Mouse (Mus musculus) intestine, embryonic 14.5 days (tissue): ENCODE measurements around the gene Cbx4. TPM values are rescaled to one million over a fixed set of nuclear protein-coding genes. Genes with fewer than 3 reads are reported as not detected.

Experiments used
- ATAC-seq: fragments of 200-750 bp; cut with Nextera tagmentation; replicated peaks from 2 replicates; pipeline ENCODE4 v1.8.0; 2017; ENCODE audit warnings: low read depth, moderate number of reproducible peaks, moderate TSS enrichment, moderate library complexity; ENCODE audit not compliant: low FRiP score, low TSS enrichment
- DNase-seq: peaks from one replicate; pipeline ENCODE4 v3.0.0-alpha.2; 2018; ENCODE audit warnings: low spot score
- H3K27ac ChIP-seq: fragments of 300-500 bp; sonication (generic); 2 replicates; pipeline ENCODE4 v1.5.1; 2014; ENCODE audit warnings: low read depth, mild to moderate bottlenecking, control low read depth
- H3K27me3 ChIP-seq: fragments of 300-500 bp; sonication (generic); replicated peaks from 2 replicates; pipeline ENCODE4 v1.6.1; 2014; ENCODE audit warnings: low read length, control low read depth; ENCODE audit not compliant: control insufficient read depth, insufficient read depth
- H3K36me3 ChIP-seq: fragments of 300-500 bp; sonication (generic); 2 replicates; pipeline ENCODE4 v1.6.1; 2014; ENCODE audit warnings: low read length, control low read depth; ENCODE audit not compliant: control insufficient read depth, insufficient read depth
- H3K4me1 ChIP-seq: fragments of 300-500 bp; sonication (generic); replicated peaks from 2 replicates; pipeline ENCODE4 v1.6.1; 2014; ENCODE audit warnings: low read length, control low read depth, mixed read lengths; ENCODE audit not compliant: control insufficient read depth, insufficient read depth
- H3K4me2 ChIP-seq: fragments of 300-500 bp; sonication (generic); 2 replicates; pipeline ENCODE4 v1.6.1; 2014; ENCODE audit warnings: low read length
- H3K4me3 ChIP-seq: fragments of 300-500 bp; sonication (generic); 2 replicates; pipeline ENCODE4 v1.5.1; 2014; ENCODE audit warnings: low read depth, low read length, control low read depth, mixed read lengths
- H3K9ac ChIP-seq: fragments of 300-500 bp; sonication (generic); 2 replicates; pipeline ENCODE4 v1.6.1; 2014; ENCODE audit warnings: mild to moderate bottlenecking, low read length
- H3K9me3 ChIP-seq: fragments of 300-500 bp; sonication (generic); 2 replicates; pipeline ENCODE4 v1.6.1; 2016; ENCODE audit warnings: low read length, control low read depth; ENCODE audit not compliant: control insufficient read depth
- WGBS: fragments of 180-500 bp; shearing (Covaris S2); extraction: QIAGEN DNeasy Blood & Tissue Kit; methylation state at CpG from one replicate; pipeline ENCODE4 v1.1.7; 2014; 5-methylcytosine and 5-hydroxymethylcytosine counted together
- polyA plus RNA-seq: library from polyadenylated mRNA; unstranded; fragments of >200 nt; fragmentation: Nextera tagmentation; extraction: Ambion mirVana; gene quantifications from 2 replicates; pipeline ENCODE4 v1.2.1, GENCODE M21; 2014

The Cbx4 gene
- polyA plus RNA-seq, 1 experiment from 2014 or later, result 10.5 TPM

DNA sequence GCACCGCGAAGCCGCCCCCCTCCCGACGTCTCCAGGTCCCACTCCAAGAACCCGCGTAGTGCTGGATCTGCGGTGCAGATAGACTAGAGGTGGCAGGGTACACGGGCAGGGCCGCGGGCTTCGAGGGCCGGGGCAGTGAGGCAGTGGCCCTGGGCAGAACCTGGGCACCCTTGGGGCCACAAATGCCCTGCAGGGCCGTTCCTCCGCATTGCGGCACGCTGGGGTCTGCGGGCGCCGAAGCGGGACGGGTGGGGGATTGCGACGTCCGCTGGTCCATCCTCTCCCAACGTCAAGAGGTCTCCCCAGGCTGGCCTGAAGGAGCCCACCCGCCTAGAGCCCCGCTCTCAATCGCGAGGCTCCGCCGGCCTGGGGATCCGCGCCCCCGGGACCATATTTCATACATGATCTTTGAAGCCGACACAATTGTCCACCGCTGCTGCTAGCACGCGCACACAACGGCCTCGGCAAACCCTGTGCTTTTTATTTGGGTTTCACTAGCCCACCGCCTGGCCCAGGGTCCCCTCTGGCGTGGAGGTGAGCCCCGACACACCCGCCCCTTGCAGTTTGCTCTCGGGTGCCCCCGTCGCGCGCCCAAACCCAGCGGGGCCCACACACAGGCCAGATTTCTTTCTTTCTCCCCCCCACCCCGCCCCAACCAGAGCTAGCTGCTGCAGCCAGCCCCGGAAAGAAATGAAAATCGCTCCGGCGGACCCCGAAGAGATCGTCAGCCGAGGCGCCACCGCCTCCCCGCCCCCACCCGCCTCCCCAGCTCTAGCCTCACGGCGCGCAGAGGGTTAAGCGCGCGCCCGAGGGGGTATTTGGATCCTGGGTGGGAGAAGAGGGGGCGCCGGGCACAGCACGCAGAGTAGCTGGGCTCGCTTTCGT lies 4.3 kb upstream of the Cbx4 start:
- Histone ChIP-seq H3K4me2 (peak overlapping the region; percentile 99), H3K4me1 (peaks cover 42% of the 10 kb centered on the region), H3K9me3 (no peaks in the 10 kb centered on the region), H3K9ac (peak overlapping the region; percentile 59), H3K27ac (peak overlapping the region; percentile 64), H3K36me3 (no peaks in the 10 kb centered on the region), H3K27me3 (peaks cover 39% of the 10 kb centered on the region), H3K4me3 (peak overlapping the region; percentile 56)
- under 1% methylated on average over 74 of the region's 75 CpGs for WGBS
- DNase-seq, result peak; percentile 87
- ATAC-seq, result no peak

DNA sequence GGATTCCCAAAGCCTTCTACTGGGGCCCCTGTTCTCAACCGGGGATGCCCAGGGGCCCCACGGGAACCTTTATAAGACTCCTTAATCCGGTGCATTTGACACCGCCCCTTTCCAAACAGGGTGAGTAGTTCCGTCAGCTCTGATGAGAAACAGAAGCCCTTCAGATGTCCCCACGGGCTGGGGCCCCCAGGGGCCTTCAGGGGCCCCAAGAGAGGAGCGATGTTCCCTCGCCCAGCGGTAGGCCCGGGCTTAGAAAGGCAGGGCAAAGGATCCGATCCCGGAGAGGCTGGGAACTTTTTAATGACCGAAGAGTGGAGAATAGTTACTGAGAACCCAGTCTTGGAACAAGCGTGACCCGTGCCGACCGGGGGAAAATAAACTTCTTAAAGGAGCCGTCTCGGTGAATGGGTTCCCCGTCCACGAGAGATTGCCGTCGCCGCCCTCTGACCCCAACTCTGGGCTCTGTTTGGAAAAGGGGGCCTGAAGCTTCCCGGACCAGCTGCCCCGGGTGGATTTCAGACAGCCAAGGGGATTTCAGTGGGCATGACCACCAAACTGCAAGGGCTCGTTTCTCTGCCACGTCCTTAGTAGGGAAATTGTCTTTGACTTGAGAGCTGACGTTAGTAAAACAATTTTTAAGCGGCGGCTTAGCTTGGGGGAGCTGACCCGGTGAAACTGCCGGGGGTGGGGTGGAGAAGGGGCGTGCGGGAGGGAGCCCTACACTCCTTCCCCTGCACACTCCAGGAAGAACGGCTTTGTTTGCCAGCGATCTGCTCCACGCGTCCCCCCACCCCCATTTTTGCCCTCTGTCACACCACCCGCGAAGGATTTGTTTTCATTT lies 3.4 kb upstream of the Cbx4 start:
- Histone ChIP-seq H3K4me3 (peak overlapping the region; percentile 56), H3K4me1 (peaks cover 44% of the 10 kb centered on the region), H3K36me3 (no peaks in the 10 kb centered on the region), H3K27me3 (peaks cover 39% of the 10 kb centered on the region), H3K9me3 (no peaks in the 10 kb centered on the region), H3K27ac (peak overlapping the region; percentile 64; the same call in 1 of the 2 replicates), H3K9ac (peak overlapping the region; percentile 59), H3K4me2 (peak overlapping the region; percentile 99)
- ATAC-seq (no peak), DNase-seq (peak; percentile 78)
- 1% methylated on average over 41 of the region's 41 CpGs for WGBS

DNA sequence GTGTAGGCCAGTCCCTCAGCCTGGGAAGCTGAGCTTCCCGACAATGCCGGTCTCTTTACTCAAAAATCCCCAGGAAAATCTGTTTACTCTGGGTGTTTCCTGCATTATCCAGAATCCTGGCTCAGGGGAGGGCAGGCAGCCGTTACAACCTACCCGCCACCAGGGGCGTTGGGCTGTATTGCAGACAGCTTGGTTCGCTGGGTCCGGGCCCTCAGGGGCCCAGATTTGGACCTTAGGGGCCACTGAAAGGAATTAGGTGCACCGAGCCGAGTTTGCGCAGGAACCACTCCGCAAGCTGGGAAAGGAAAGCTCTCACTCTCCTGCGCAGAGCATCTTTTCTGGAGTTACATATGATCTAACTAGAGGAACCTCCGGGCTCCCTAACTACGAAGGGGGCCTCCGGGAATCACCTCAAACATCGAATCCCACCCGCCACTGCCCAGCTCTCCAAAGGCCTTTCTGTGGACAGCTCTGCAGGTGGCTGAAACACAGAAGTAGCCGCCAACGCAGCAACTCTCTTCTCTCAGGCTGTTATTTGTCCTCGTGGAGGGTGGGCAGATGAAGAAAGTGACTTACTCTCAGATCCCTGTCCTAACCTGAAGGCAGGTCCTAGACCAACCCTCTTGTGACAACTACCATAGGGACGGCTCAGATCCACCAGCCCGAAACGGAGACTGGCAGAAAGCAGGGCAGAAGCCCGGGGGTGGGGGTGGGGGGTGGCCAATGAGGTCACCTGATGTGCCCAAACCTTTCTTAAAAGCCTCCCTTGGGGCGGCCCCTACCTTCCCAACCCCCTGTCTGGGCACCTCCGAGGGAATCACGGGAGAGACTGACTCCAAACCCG lies 2.6 kb upstream of the Cbx4 start:
- 3% methylated on average over 28 of the region's 28 CpGs for WGBS
- peak overlapping the region; percentile 99 for H3K4me2 ChIP-seq
- peak overlapping the region; percentile 56; the same call in 1 of the 2 replicates for H3K4me3 ChIP-seq
- DNase-seq (peak; percentile 82), ATAC-seq (no peak)
- no peak overlapping the region for H3K27ac ChIP-seq
- H3K36me3 ChIP-seq, result no peaks in the 10 kb centered on the region
- no peak overlapping the region for H3K9ac ChIP-seq
- H3K4me1 ChIP-seq, result peaks cover 52% of the 10 kb centered on the region
- no peaks in the 10 kb centered on the region for H3K9me3 ChIP-seq
- peaks cover 39% of the 10 kb centered on the region for H3K27me3 ChIP-seq

DNA sequence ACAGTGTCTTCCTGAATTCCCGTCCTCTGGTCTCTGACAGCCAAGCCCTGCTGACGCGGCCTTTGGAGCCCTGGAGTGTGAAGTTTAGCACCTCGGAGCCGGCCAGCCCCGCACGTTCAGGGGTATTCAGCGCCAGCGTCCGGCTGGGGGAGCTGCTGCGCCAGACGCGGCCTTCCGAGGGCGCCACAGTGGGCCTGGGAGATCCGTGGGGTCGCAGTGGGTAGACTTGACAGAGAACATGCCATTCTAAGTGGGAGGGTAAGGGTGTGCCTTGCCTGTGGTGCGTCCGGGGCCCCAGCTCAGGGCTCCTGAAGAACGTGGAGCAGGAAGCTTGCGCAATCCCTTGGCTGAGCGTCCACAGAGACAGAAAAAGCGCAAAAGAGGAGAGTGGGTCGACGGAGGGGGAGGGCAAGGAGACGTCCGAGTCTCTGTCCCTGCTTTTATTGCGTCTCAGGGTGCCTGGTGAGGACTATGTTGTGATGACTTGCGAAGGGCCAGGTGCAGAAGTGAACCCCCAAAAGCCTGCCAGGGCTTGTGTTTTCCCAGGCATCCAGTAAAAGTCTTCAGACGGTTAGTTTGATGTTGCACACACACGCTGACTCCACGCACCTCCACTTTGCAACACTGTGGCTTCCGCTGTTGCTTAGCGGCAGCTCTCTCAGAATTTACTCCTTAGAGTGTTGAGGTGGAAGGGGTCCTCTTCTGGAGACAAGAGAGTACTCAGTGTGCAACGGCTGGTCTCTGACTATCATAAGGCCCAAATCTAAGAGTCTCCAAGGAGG lies 1.5 kb upstream of the Cbx4 start:
- H3K36me3 ChIP-seq, result peaks cover 2% of the 10 kb centered on the region; the same call in 1 of the 2 replicates
- peak; percentile 84 for DNase-seq
- H3K4me3 ChIP-seq, result no peak overlapping the region
- 8% methylated on average over 35 of the region's 35 CpGs for WGBS
- ATAC-seq, result no peak
- H3K9me3 ChIP-seq, result no peaks in the 10 kb centered on the region
- peaks cover 39% of the 10 kb centered on the region for H3K27me3 ChIP-seq
- H3K27ac ChIP-seq, result no peak overlapping the region
- peaks cover 63% of the 10 kb centered on the region for H3K4me1 ChIP-seq
- H3K4me2 ChIP-seq, result peak overlapping the region; percentile 32
- no peak overlapping the region for H3K9ac ChIP-seq

DNA sequence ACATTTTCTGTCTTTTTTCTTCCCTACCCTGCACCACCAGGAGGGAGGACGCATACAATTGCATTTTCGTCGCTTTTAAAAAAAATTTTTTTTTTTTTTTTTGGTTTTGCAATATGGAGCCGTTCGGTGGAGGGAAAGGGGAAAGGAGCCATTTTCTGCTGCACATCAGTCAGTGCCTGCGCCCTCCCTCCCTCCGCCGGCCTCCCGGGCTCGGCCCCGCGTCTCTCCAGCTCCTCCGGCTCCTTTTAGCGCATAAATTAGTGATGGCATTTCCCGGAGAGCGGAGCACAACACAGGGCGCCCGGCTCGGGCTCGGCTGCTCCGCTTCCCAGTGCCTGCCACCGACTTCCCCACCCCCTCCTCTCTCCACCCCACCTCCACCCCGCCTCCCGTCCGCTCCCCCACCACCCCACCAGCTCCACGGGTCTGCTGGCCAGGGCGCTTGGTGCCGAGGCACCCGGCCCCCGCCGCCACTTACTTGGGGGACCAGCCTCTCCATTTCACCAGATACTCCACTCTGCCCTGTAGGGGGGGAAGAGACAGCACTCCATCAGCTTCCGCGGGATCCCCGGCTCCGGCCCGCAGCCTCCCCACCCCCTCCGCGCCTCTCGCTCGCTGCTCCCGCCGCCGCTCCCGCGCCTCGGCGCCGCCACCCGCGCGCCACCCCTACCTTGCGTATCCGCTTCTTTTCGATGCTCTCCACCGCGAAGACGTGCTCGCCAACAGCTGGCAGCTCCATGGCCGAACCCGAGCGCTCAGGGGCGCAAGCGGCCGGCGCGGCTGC lies 550 bp downstream of the Cbx4 start:
- peak overlapping the region; percentile 98 for H3K27ac ChIP-seq
- peaks cover 23% of the 10 kb centered on the region for H3K36me3 ChIP-seq
- peak overlapping the region; percentile 91 for H3K9ac ChIP-seq
- H3K27me3 ChIP-seq, result peaks cover 51% of the 10 kb centered on the region
- H3K4me2 ChIP-seq, result peak overlapping the region; percentile 93
- DNase-seq, result peak; percentile 91
- WGBS, result 0% methylated on average over 58 of the region's 66 CpGs
- peaks cover 69% of the 10 kb centered on the region for H3K4me1 ChIP-seq
- H3K9me3 ChIP-seq, result no peaks in the 10 kb centered on the region
- H3K4me3 ChIP-seq, result peak overlapping the region; percentile 92
- ATAC-seq, result peak; percentile 41

DNA sequence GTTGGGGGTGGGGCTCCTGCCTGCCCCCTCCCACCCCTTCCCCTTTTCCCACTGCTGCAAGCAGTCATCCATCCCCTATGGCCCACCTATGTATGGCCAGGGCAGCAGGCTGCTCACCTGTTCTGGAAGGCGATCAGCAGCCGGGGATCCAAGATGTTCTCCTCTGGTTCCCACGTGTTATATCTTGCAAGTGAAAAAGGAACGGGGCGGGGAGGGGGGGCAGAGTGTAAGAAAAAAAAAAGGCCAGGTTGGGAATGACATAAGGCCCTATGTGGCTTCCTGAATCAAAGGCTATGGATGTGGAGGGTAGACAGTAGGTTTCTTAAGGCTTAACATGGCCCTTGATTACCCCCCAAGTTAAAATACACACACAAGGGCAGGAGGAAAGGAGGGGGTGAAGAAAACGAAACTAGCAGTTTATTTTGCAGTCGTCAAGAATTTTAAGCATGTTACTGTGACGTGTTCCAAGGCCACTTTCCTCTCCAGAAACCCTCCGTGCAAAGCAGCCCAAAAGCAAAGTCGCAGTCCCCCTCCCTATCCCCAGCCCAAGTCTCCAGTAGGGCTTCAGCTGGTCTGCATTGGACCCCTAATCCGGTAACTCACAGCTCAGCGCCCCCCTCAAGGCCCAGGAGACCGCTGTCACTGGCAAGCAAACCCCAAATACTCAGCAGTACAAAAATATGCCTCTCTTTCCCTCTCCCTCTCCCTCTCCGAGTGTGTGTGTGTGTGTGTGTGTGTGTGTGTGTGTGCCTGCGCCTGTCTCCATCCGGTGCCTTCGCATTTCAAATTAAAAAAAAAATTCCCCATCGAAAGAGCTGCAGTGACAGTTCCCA lies 1.4 kb downstream of the Cbx4 start:
- H3K36me3 ChIP-seq, result peaks cover 31% of the 10 kb centered on the region
- 4% methylated on average over 18 of the region's 18 CpGs for WGBS
- H3K4me3 ChIP-seq, result peak overlapping the region; percentile 92
- peak overlapping the region; percentile 93 for H3K4me2 ChIP-seq
- H3K27ac ChIP-seq, result peak overlapping the region; percentile 98
- H3K9ac ChIP-seq, result peak overlapping the region; percentile 91
- no peaks in the 10 kb centered on the region for H3K9me3 ChIP-seq
- ATAC-seq, result no peak
- peaks cover 44% of the 10 kb centered on the region for H3K27me3 ChIP-seq
- peak; percentile 80 for DNase-seq
- peaks cover 68% of the 10 kb centered on the region for H3K4me1 ChIP-seq
